Mouse (Mus musculus) cerebellum, postnatal 36 days (tissue): ENCODE measurements at regions not wholly inside any gene's neighbourhood (a gene's known extent, or its start where the extent isn't known, plus 50 kb on each side); places are given as distances from the start of the nearest gene placed in this dataset.
A peak's percentile ranks its signal among the peaks of the same experiment; 100 is the strongest.

Source experiments
- DNase-seq, 2 experiments: peaks; one replicate each; pipeline ENCODE4 v3.0.0; 2021 to 2022; ENCODE audit warnings: mixed read lengths in 2 of 2

GRCm38 (mm10) chr6:117279786-117280411 lies 111.6 kb downstream of the Cxcl12 start:
- DNase-seq: peak; percentile 8 to 13

- no peak for DNase-seq
Measured at GRCm38 (mm10) chr6:117280911-117281310, 112.6 kb downstream of the Cxcl12 start.

DNA sequence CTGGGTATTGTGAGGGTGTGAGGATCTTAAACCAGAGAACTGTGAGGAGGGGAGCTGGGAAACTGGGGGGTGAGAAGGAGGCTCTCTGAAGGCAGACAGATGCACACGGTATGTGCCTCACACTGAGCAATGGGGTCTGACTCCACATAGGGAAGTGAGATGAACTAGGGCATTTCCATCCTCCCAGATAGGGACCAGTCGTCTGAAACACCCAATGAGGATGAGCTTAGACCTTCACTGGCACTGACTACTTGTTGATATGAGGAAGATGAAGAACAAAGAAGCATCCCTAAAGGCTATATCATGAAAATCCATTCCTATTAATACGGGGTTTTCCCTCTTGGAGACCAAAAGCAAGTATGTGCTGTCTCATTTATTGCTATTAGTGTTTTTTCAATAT lies 115.3 kb downstream of the Cxcl12 start:
- no peak for DNase-seq

- DNase-seq: no peak
Measured at GRCm38 (mm10) chr6:117284376-117285106, 116.2 kb downstream of the Cxcl12 start.

DNA sequence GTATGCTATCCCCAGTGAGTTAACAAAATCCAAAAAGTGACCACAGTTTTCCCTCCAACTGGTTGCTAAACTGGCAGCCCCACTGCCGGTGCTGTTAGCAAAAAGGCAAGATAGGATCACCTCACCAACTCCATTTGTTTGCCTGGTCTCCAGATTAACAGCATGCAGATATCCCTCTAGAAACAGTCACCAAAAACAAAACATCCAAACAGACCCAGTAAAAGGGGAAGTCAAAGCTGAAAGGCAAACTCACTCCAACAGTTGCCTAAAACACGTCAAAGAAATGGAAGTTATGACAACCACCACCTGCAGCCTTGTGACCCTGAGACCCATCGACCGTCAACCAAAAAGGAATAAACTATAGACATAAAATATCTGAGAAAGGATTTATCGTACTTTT lies 119.1 kb downstream of the Cxcl12 start:
- no peak for DNase-seq

DNA sequence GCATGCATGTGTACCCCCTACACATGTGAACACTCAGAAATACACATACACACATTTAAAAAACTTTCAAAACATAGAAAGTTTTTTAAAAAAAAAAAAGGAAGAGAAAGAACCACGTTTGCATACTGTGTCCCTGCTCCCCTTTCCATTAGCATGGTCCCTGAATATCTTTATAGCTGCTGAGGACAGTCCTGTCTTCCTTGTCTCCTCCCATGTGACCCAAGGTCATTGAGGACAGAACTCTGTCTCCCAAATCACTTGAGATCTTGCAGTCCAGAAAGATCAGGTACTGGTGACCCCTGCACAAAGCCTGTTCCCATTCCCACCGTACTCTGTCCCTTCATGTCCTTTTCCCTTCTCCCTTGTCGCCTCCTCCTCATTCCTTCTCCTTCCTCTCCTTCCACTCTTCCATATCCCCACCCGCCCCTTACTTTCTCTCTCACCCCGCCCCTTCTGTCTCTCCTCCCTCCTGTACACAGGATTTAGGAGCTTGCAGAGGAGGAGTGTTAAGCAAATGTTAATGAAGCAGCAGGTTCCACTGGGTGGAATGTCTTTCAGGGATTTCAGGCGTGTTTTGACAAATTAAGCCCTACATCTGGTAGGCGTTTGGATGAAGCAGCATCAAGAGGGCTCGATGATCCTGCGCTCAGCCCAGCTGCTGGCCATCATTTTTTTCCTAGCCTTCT lies 125.6 kb downstream of the Cxcl12 start:
- no peak for DNase-seq

DNA sequence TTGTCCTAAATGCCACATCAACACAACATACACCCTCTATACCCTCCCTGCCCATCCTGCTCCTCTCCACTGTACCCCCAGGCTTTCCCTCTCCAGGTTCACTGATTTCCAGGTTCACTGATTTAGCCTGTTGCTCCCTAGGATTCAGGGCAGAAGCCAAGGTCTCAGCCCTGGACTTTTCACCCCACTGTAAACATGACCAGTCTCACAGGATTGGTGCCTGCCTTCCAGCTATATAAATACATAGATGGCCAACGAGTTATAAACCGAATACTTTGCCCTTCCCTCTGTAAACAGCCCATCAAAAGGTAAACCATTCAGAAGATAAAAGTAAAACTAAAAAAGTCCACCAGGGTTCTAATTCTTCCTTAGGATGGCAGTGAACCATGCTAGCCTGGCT lies 129.6 kb downstream of the Cxcl12 start:
- DNase-seq: no peak

DNA sequence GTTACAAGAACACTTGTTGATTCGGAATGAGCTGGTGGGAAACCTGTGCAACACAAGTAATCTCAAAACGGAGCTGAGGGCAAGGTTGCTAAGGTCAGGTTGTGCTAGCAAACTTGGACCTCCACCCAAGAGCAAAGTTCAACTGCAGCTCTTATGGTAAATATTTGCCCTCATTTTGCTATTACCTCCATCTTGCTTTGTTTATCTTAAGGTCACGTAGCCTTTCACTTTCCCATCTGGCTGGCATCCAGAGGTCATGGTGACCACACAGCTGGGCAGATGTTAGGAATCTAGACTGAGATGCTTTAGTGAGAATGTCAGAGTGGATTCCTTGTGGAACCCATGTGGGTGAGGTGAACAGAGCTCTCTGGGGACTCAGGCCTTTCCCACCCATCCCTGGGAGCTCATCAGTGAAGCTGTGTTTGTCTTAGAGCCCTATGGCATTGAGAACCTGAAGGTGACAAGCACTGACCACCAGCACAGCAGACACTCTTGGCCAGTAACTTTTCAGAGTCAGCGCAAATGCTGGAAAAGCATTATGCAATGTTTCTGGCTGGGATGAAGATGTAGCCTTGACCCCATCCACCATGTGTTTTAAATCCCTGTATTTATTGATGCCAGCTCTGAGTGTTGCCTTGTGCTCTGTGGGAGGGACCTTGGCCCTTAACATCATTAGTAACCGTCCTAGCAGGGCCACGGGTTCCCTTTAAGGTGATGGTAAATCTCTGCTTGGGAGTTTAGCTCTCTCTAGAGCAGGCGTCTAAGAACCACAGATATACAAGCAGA lies 131.4 kb downstream of the Cxcl12 start:
- no peak for DNase-seq

GRCm38 (mm10) chr6:117303361-117303760 lies 135.0 kb downstream of the Cxcl12 start:
- no peak for DNase-seq

DNA sequence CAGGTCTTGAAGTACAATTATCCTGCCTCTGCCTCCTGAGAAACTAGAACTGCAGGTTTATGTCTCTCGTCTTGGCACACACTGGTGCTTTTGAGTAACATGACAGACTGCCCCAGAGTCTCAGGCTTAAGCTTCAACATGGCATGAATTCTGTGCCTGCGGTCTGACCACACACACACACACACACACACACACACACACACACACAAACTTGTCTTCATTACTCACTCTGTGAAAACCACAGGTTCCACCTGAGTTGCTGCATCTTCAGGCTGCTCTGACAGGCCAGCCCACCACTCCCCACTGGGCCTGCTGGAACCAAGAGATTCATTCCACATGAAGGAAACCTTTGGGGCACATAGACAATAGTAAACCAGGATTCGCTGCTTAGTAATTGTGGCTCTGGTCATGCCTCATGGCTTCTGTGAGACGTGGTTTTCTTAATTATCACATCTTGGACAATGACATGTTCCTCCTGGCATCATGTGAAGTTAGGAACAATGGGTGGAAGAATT lies 137.5 kb downstream of the Cxcl12 start:
- no peak for DNase-seq

GRCm38 (mm10) chr6:117308636-117309035 lies 140.3 kb downstream of the Cxcl12 start:
- DNase-seq: no peak

- no peak for DNase-seq
Measured at GRCm38 (mm10) chr6:117312891-117313781, 144.8 kb downstream of the Cxcl12 start.

- no peak for DNase-seq
Measured at GRCm38 (mm10) chr6:117313944-117314566, 145.7 kb downstream of the Cxcl12 start.

GRCm38 (mm10) chr6:117323301-117323700 lies 155.0 kb downstream of the Cxcl12 start:
- DNase-seq: no peak

- DNase-seq: no peak
Measured at GRCm38 (mm10) chr6:117323850-117324249, 155.5 kb downstream of the Cxcl12 start.

GRCm38 (mm10) chr6:117326835-117327775 lies 158.8 kb downstream of the Cxcl12 start:
- no peak for DNase-seq

GRCm38 (mm10) chr6:117329164-117329939 lies 161.0 kb downstream of the Cxcl12 start:
- DNase-seq: no peak

- DNase-seq: no peak
Measured at GRCm38 (mm10) chr6:117330198-117330597, 161.9 kb downstream of the Cxcl12 start.

GRCm38 (mm10) chr6:117330726-117331360 lies 162.5 kb downstream of the Cxcl12 start:
- DNase-seq: no peak
